Mouse (Mus musculus) spleen, adult 2 months (tissue): Measurements from ENCODE around the gene Wdr11. TPM values are rescaled to one million over a fixed set of nuclear protein-coding genes. Genes with fewer than 3 reads are reported as not detected.

Experiments
- DNase-seq, 2 experiments: peaks; one replicate each; pipeline versions ENCODE4 v3.0.0 to v3.0.0-alpha.2; 2012 to 2021; ENCODE audit warnings: low spot score in 2 of 2, low read depth in 1 of 2
- H3K27ac ChIP-seq: fragments of 200-500 bp; 2 replicates; pipeline ENCODE4 v1.5.1; 2012; ENCODE audit warnings: low read length, inconsistent platforms; ENCODE audit not compliant: insufficient read depth
- H3K27me3 ChIP-seq: fragments of 200-500 bp; 2 replicates; pipeline ENCODE4 v1.6.1; 2012; ENCODE audit warnings: mild to moderate bottlenecking, moderate library complexity, low read length, inconsistent platforms; ENCODE audit not compliant: control insufficient read depth, insufficient read depth
- H3K36me3 ChIP-seq: fragments of 200-500 bp; 2 replicates; pipeline ENCODE4 v1.6.1; 2012; ENCODE audit warnings: mild to moderate bottlenecking, low read length, inconsistent platforms; ENCODE audit not compliant: control insufficient read depth, insufficient read depth
- H3K4me1 ChIP-seq: fragments of 200-500 bp; 2 replicates; pipeline ENCODE4 v1.6.1; 2011; ENCODE audit warnings: inconsistent platforms; ENCODE audit not compliant: control insufficient read depth, insufficient read depth, insufficient read length
- H3K4me3 ChIP-seq: fragments of 200-500 bp; 2 replicates; pipeline ENCODE4 v1.5.1; 2011; ENCODE audit warnings: mild to moderate bottlenecking, inconsistent platforms; ENCODE audit not compliant: insufficient read depth, insufficient read length; ENCODE audit errors: extremely low read depth
- CTCF ChIP-seq: fragments of 200-500 bp; IDR thresholded peaks from 2 replicates; pipeline ENCODE4 v1.5.1; 2011; ENCODE audit warnings: mild to moderate bottlenecking, inconsistent platforms; ENCODE audit not compliant: insufficient read depth, insufficient read length, insufficient replicate concordance; ENCODE audit errors: extremely low read depth
- POLR2A ChIP-seq: fragments of 200-500 bp; IDR thresholded peaks from 2 replicates; pipeline ENCODE4 v1.6.1; 2011; ENCODE audit warnings: low read depth, low read length, inconsistent platforms
- WGBS: fragments of 180-500 bp; shearing (Covaris S2); methylation state at CpG from one replicate; pipeline ENCODE4 v1.1.7; 2018; 5-methylcytosine and 5-hydroxymethylcytosine counted together
- polyA plus RNA-seq: library from polyadenylated mRNA; depleted of rRNA; stranded (reverse); fragments of >200 nt; gene quantifications from 2 replicates; pipeline ENCODE4 v1.2.3, GENCODE M21; 2012

Gene Wdr11
- polyA plus RNA-seq, 1 experiment, result 12.6 TPM

DNA sequence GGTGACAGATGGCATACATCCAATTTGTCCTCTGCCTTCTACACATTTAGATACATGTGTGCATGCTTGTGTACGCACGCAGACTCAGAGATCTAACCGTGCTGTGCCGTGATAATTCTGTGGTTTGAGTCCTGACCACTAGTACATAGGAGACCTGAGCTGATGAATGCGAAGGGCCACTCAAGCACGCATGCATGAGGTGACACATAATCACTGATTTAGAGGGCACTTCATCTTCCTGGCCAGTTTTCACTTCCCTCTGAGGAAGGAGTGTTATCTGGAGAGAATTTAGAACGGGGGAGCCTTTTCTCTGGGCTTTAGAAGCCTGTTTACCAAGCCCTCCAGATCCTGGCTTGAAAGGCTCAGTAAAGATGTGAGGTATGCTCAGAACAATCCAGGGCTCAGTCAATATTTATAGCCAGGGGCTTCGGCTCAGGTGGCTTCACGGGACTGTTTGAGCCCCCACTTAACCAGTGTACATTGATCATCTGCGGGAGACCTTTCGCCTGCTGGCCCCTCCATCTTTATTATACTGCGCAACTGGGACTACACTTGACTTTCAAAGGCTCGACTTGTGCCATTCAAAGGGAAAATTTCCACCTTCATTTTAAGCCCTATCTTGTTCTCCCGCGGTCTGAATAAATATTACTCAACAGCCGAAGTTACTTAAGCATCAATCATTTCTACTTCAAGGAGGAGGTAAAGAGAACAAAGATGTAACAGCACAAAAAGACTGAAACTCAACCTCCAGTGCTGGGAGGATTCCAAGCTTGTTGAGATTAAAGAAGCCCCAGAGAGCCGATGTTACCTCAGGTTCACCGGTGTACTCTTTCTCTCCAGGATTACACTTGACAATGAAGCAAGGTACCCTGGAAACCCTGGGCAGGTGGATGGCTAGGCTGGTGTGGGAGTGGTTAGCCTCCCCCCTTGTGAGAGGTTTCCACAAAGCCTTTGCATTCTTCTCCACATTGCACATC, 80.3 kb downstream of the Wdr11 start:
- no peak overlapping the region for H3K27ac ChIP-seq
- H3K27me3 ChIP-seq, result no peaks in the 10 kb centered on the region
- no peak for TF ChIP-seq CTCF
- TF ChIP-seq POLR2A, result no peak
- H3K4me1 ChIP-seq, result no peaks in the 10 kb centered on the region
- DNase-seq, result no peak
- 84% methylated on average over 18 of the region's 18 CpGs for WGBS
- no peak overlapping the region for H3K4me3 ChIP-seq
- no peaks in the 10 kb centered on the region for H3K36me3 ChIP-seq

- Histone ChIP-seq H3K36me3 (no peaks in the 10 kb centered on the region), H3K4me3 (no peak overlapping the region), H3K4me1 (no peaks in the 10 kb centered on the region), H3K27me3 (no peaks in the 10 kb centered on the region), H3K27ac (no peak overlapping the region)
- 92% methylated on average over 9 of the region's 9 CpGs for WGBS
- TF ChIP-seq POLR2A (no peak), CTCF (no peak)
- DNase-seq, result no peak
Observed at GRCm38 (mm10) chr7:129673776-129674175, 82.1 kb downstream of the Wdr11 start.

GRCm38 (mm10) chr7:129674558-129674957, 82.9 kb downstream of the Wdr11 start:
- no peak overlapping the region for H3K4me3 ChIP-seq
- WGBS, result 65% methylated on average over 4 of the region's 4 CpGs
- no peaks in the 10 kb centered on the region for H3K4me1 ChIP-seq
- no peak overlapping the region for H3K27ac ChIP-seq
- no peaks in the 10 kb centered on the region for H3K36me3 ChIP-seq
- no peaks in the 10 kb centered on the region for H3K27me3 ChIP-seq
- TF ChIP-seq POLR2A (no peak), CTCF (no peak)
- DNase-seq, result no peak

DNA sequence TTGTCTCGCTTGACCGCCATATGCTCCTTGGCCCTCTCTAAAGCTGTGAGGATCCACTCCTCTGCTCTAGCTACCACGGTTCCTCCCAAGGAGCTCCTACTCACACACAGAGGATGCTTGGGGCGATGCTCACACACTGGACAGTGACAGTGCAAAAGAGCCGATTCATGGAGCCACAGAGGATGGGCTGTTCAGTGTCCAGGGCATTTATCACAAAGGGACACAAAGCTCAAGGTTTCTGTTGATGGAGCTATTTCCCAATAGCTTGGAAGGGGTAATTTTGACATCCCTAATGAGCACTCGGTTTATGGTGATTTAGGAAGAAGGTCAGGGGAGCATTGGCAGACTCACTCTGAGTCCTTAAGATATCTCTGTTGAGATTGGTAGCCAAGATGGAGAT, 84.2 kb downstream of the Wdr11 start:
- no peak for DNase-seq
- H3K4me3 ChIP-seq, result no peak overlapping the region
- no peaks in the 10 kb centered on the region for H3K4me1 ChIP-seq
- H3K27ac ChIP-seq, result no peak overlapping the region
- no peaks in the 10 kb centered on the region for H3K36me3 ChIP-seq
- H3K27me3 ChIP-seq, result no peaks in the 10 kb centered on the region
- 95% methylated on average over 6 of the region's 6 CpGs for WGBS
- TF ChIP-seq CTCF, result no peak
- TF ChIP-seq POLR2A, result no peak

GRCm38 (mm10) chr7:129677141-129677540, 85.5 kb downstream of the Wdr11 start:
- Histone ChIP-seq H3K4me3 (no peak overlapping the region), H3K27me3 (no peaks in the 10 kb centered on the region), H3K27ac (no peak overlapping the region), H3K4me1 (no peaks in the 10 kb centered on the region), H3K36me3 (no peaks in the 10 kb centered on the region)
- WGBS, result 75% methylated on average over 4 of the region's 4 CpGs
- no peak for TF ChIP-seq CTCF
- TF ChIP-seq POLR2A, result no peak
- DNase-seq, result no peak

DNA sequence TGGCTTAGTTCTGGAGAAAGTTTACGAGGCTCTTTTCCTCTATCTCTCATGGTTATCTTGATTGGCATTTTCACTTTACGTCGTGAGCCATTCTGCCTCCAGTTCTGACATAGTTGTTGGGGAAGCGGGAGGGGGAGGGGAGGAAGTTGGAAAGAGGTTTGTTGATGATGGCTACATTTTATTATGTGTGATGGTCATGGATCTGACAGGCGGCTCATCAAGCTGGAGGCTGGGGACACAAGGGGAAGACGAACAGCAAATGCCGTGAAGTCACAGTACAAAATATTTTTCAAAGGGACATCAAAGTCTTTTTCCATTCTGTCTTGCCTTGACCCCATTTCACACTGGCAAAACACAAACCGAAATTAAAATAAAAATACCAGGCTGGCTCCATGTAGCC, 86.8 kb downstream of the Wdr11 start:
- DNase-seq, result no peak
- no peak for TF ChIP-seq CTCF
- TF ChIP-seq POLR2A, result no peak
- WGBS, result 79% methylated on average over 8 of the region's 8 CpGs

DNA sequence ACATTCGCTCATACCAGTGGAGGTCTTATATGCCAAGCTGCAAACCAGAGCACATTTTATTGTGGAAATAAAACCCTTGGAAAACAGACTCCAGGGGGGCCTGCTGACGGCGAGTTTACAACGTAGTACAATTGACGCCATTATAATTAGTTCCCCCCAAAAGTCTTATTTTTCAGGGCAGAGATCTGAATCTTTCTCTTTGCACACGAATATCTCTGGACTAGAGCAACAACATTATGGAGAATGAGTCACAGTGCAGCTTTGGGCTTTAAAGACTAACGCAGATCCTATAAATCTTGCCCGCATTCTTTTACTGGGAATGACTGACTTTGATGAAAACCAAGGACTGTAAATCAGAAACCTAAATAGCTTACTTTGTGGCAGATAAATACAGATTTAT, 87.3 kb downstream of the Wdr11 start:
- DNase-seq, result no peak
- Histone ChIP-seq H3K27me3 (no peaks in the 10 kb centered on the region), H3K4me3 (no peak overlapping the region), H3K4me1 (no peaks in the 10 kb centered on the region), H3K36me3 (no peaks in the 10 kb centered on the region), H3K27ac (no peak overlapping the region)
- WGBS, result 85% methylated on average over 8 of the region's 8 CpGs
- TF ChIP-seq POLR2A (no peak), CTCF (no peak)

More for the DNA sequence above, 86.8 kb downstream of the Wdr11 start:
- Histone ChIP-seq H3K27ac (no peak overlapping the region), H3K36me3 (no peaks in the 10 kb centered on the region), H3K4me1 (no peaks in the 10 kb centered on the region), H3K4me3 (no peak overlapping the region), H3K27me3 (no peaks in the 10 kb centered on the region)
